Mouse (Mus musculus): Measurements from ENCODE around the gene Cd300lb.

- TF ChIP-seq POLR2A (IDR thresholded peaks at IDR 0.05; ENCODE audit: control insufficient read depth, extremely low read depth, insufficient read depth, low read length, poor library complexity) (no peak), CTCF (IDR thresholded peaks at IDR 0.05; ENCODE audit: borderline replicate concordance, control insufficient read depth, extremely low read depth, insufficient read depth, low read length, poor library complexity) (no peak)
Observed at GRCm38 (mm10) chr11:114931041-114931440, 3.1 kb downstream of the Cd300lb start.
